Mouse (Mus musculus): ENCODE data around the gene Ndel1. TPM values are rescaled to one million over a fixed set of nuclear protein-coding genes. Genes with fewer than 3 reads are reported as not detected.
A peak's percentile ranks its signal among the peaks of the same experiment; 100 is the strongest.

Gene Ndel1
- polyA plus RNA-seq, 1 experiment from 2014 or later, result 110 TPM

DNA sequence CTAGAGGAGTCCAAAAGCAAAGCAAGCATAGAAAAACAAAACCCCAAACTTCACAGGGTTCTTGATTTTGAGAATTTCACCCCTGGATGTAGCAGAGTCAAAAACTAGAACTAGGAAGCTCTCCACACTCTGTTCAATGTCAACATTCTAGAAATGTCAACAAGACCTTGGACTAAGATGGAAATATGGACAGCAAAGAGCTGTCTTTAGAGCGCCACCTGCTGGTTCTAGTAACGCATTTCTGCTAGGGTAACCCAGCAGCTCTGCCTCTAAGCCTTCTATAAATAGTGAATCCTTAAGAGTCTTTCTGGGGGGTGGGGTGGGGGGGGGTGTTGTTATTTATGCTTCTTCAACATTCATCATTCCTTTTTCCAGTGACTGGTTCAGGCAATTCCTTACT is 3.2 kb upstream of the Ndel1 start:
- Histone ChIP-seq H3K4me3 (replicated peaks) (no peak overlapping the region), H3K9me3 (replicated peaks) (no peaks in the 10 kb centered on the region), H3K27ac (replicated peaks) (no peak overlapping the region), H3K9ac (no peak overlapping the region), H3K4me2 (replicated peaks) (no peak overlapping the region), H3K36me3 (no peaks in the 10 kb centered on the region), H3K4me1 (0 out of 2 replicates have a peak, but pooled peaks cover 3% of the 10 kb centered on the region), H3K27me3 (no peaks in the 10 kb centered on the region)
- no peak for ATAC-seq (ENCODE audit: insufficient number of reproducible peaks, low FRiP score, low TSS enrichment, low read depth)
- 0% methylated on average over 2 of the region's 2 CpGs for WGBS

DNA sequence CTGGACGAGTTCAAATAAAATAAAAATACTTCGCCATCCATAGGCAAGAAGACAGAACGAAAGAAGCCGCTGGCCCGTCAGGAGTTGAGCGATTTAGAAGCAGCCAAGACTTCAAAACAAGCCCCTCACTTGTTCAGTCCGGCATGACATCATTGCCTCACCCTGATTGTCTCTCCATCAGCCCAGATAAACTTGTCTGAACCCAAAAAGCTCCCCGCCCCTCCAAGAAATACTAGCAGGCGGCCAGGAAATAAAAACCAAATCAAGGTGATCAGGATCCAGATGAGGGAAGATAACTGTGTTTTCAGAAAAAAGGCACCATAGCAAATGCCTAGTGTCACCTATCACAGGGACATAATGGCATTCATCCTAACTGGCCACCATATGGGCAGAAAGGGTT is 381 bp downstream of the Ndel1 start:
- H3K4me2 ChIP-seq (replicated peaks), result no peak overlapping the region
- no peaks in the 10 kb centered on the region for H3K36me3 ChIP-seq
- ATAC-seq (ENCODE audit: insufficient number of reproducible peaks, low FRiP score, low TSS enrichment, low read depth), result no peak
- H3K4me3 ChIP-seq (replicated peaks), result no peak overlapping the region
- 0 out of 2 replicates have a peak, but pooled peaks cover 3% of the 10 kb centered on the region for H3K4me1 ChIP-seq
- no peak overlapping the region for H3K27ac ChIP-seq (replicated peaks)
- H3K27me3 ChIP-seq, result no peaks in the 10 kb centered on the region
- 78% methylated on average over 9 of the region's 9 CpGs for WGBS
- H3K9me3 ChIP-seq (replicated peaks), result no peaks in the 10 kb centered on the region
- no peak overlapping the region for H3K9ac ChIP-seq

DNA sequence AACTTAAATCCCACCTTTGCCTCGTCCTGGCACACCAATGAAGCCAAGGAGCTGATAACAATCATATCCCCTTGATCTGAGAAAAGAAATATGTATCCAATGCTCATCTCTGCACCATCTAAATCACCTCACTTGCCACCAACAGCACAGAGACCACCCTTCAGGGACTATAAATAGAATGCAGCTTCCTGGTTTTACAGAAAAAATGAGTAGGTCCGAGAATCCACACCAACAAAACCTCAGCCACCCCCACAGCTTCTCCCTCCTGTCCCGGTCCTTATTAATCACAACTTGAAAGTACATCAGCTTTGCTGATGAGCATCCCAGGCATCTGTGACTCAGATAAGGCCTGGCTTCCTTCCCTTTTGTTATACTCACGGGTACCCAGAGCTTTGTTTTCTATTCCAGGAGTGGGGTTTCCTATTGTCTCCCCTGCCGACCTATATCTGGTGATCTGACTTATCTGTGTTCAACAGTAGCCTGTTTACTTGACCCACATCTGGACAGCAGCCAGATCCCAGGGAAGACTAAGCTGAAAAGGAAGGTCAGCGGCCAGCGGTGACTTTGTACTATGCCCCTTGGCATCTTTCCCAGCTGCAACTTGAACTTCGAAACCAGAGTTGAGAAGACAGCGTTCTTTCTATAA is 7.0 kb downstream of the Ndel1 start:
- Histone ChIP-seq H3K4me1 (no peaks in the 10 kb centered on the region), H3K4me3 (replicated peaks) (no peak overlapping the region), H3K9me3 (replicated peaks) (no peaks in the 10 kb centered on the region), H3K27ac (replicated peaks) (no peak overlapping the region), H3K36me3 (no peaks in the 10 kb centered on the region), H3K4me2 (replicated peaks) (no peak overlapping the region), H3K9ac (no peak overlapping the region), H3K27me3 (no peaks in the 10 kb centered on the region)
- peak; percentile 65; the same call in 1 of the 2 replicates for ATAC-seq (ENCODE audit: insufficient number of reproducible peaks, low FRiP score, low TSS enrichment, low read depth)
- WGBS, result 52% methylated on average over 9 of the region's 9 CpGs

- WGBS, result 68% methylated on average over 4 of the region's 4 CpGs
- H3K27ac ChIP-seq (replicated peaks), result no peak overlapping the region
- no peaks in the 10 kb centered on the region for H3K36me3 ChIP-seq
- H3K4me3 ChIP-seq (replicated peaks), result no peak overlapping the region
- H3K9ac ChIP-seq, result no peak overlapping the region
- ATAC-seq (ENCODE audit: insufficient number of reproducible peaks, low FRiP score, low TSS enrichment, low read depth), result no peak
- no peak overlapping the region for H3K4me2 ChIP-seq (replicated peaks)
- H3K4me1 ChIP-seq, result no peaks in the 10 kb centered on the region
- H3K27me3 ChIP-seq, result no peaks in the 10 kb centered on the region
- no peaks in the 10 kb centered on the region for H3K9me3 ChIP-seq (replicated peaks)
Measured at GRCm38 (mm10) chr11:68863631-68864091, 8.0 kb downstream of the Ndel1 start.

- no peak overlapping the region for H3K4me3 ChIP-seq (replicated peaks)
- H3K4me2 ChIP-seq (replicated peaks), result no peak overlapping the region
- no peaks in the 10 kb centered on the region for H3K4me1 ChIP-seq
- H3K9me3 ChIP-seq (replicated peaks), result no peaks in the 10 kb centered on the region
- H3K36me3 ChIP-seq, result no peaks in the 10 kb centered on the region
- H3K9ac ChIP-seq, result no peak overlapping the region
- ATAC-seq (ENCODE audit: insufficient number of reproducible peaks, low FRiP score, low TSS enrichment, low read depth), result no peak
- WGBS, result 73% methylated on average over 2 of the region's 2 CpGs
- no peak overlapping the region for H3K27ac ChIP-seq (replicated peaks)
- H3K27me3 ChIP-seq, result no peaks in the 10 kb centered on the region
Measured at GRCm38 (mm10) chr11:68862260-68862659, 9.4 kb downstream of the Ndel1 start.

- no peak overlapping the region for H3K9ac ChIP-seq
- no peak overlapping the region for H3K27ac ChIP-seq (replicated peaks)
- ATAC-seq (ENCODE audit: insufficient number of reproducible peaks, low FRiP score, low TSS enrichment, low read depth), result no peak
- H3K4me1 ChIP-seq, result no peaks in the 10 kb centered on the region
- no peaks in the 10 kb centered on the region for H3K36me3 ChIP-seq
- no peak overlapping the region for H3K4me3 ChIP-seq (replicated peaks)
- no peak overlapping the region for H3K4me2 ChIP-seq (replicated peaks)
- no peaks in the 10 kb centered on the region for H3K9me3 ChIP-seq (replicated peaks)
- WGBS, result 71% methylated on average over 8 of the region's 8 CpGs
- H3K27me3 ChIP-seq, result no peaks in the 10 kb centered on the region
Measured at GRCm38 (mm10) chr11:68859943-68860593, 11.6 kb downstream of the Ndel1 start.

- Histone ChIP-seq H3K4me2 (replicated peaks) (no peak overlapping the region), H3K4me3 (replicated peaks) (no peak overlapping the region), H3K27me3 (no peaks in the 10 kb centered on the region), H3K9me3 (replicated peaks) (no peaks in the 10 kb centered on the region), H3K4me1 (peaks cover 10% of the 10 kb centered on the region), H3K36me3 (no peaks in the 10 kb centered on the region), H3K9ac (no peak overlapping the region), H3K27ac (replicated peaks) (no peak overlapping the region)
- no peak for ATAC-seq (ENCODE audit: insufficient number of reproducible peaks, low FRiP score, low TSS enrichment, low read depth)
- WGBS, result 91% methylated on average over 3 of the region's 3 CpGs
Measured at GRCm38 (mm10) chr11:68857329-68857728, 14.3 kb downstream of the Ndel1 start.

- WGBS, result 84% methylated on average over 3 of the region's 3 CpGs
- no peak for ATAC-seq (ENCODE audit: insufficient number of reproducible peaks, low FRiP score, low TSS enrichment, low read depth)
Measured at GRCm38 (mm10) chr11:68854621-68855020, 17.0 kb downstream of the Ndel1 start.

GRCm38 (mm10) chr11:68853611-68854401 is 17.9 kb downstream of the Ndel1 start:
- ATAC-seq (ENCODE audit: insufficient number of reproducible peaks, low FRiP score, low TSS enrichment, low read depth), result no peak
- Histone ChIP-seq H3K27ac (replicated peaks) (peak overlapping the region; percentile 100), H3K4me2 (replicated peaks) (peak overlapping the region; percentile 57), H3K36me3 (no peaks in the 10 kb centered on the region), H3K4me3 (replicated peaks) (peak overlapping the region; percentile 99), H3K27me3 (no peaks in the 10 kb centered on the region), H3K9ac (peak overlapping the region; percentile 39), H3K9me3 (replicated peaks) (no peaks in the 10 kb centered on the region), H3K4me1 (peaks cover 19% of the 10 kb centered on the region)
- WGBS, result 43% methylated on average over 14 of the region's 14 CpGs

More at GRCm38 (mm10) chr11:68854621-68855020, 17.0 kb downstream of the Ndel1 start:
- no peak overlapping the region for H3K9ac ChIP-seq
- no peak overlapping the region for H3K27ac ChIP-seq (replicated peaks)
- H3K36me3 ChIP-seq, result no peaks in the 10 kb centered on the region
- H3K4me2 ChIP-seq (replicated peaks), result no peak overlapping the region
- H3K9me3 ChIP-seq (replicated peaks), result no peaks in the 10 kb centered on the region
- H3K4me3 ChIP-seq (replicated peaks), result no peak overlapping the region
- H3K27me3 ChIP-seq, result no peaks in the 10 kb centered on the region
- peaks cover 19% of the 10 kb centered on the region for H3K4me1 ChIP-seq

DNA sequence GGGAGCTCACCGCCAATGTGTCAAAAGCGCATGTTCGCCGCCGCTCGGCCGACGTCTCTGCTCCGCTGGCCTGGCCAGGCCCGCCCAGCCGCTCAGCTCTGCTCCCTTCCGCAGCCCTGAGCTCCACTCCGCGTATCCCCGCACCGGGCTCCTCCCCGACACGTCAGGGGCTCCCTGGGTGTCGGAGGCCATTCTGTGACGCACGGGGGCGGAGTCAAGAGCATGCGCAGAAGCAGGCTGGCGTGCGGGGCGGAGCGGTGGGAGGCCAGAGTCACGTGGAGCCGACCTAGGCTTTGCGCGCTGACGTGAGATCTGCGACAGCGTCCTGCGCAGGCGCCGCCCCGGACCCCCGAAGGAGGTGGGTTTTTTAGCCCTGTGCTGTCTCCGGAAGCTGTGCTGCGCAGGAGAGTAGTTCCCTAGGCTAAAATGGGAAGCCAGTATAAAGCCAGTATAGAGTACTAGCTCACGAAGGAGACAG is 18.7 kb downstream of the Ndel1 start:
- Histone ChIP-seq H3K4me1 (peaks cover 19% of the 10 kb centered on the region), H3K36me3 (no peaks in the 10 kb centered on the region), H3K27me3 (no peaks in the 10 kb centered on the region), H3K9ac (peak overlapping the region; percentile 94), H3K4me3 (replicated peaks) (peak overlapping the region; percentile 99), H3K27ac (replicated peaks) (peak overlapping the region; percentile 100), H3K4me2 (replicated peaks) (peak overlapping the region; percentile 57), H3K9me3 (replicated peaks) (no peaks in the 10 kb centered on the region)
- peak; percentile 100 for ATAC-seq (ENCODE audit: insufficient number of reproducible peaks, low FRiP score, low TSS enrichment, low read depth)
- under 1% methylated on average over 42 of the region's 42 CpGs for WGBS

GRCm38 (mm10) chr11:68852486-68852901 is 19.2 kb downstream of the Ndel1 start:
- H3K4me2 ChIP-seq (replicated peaks), result peak overlapping the region; percentile 57
- peak overlapping the region; percentile 99 for H3K4me3 ChIP-seq (replicated peaks)
- H3K27ac ChIP-seq (replicated peaks), result peak overlapping the region; percentile 100
- H3K36me3 ChIP-seq, result no peaks in the 10 kb centered on the region
- H3K4me1 ChIP-seq, result peaks cover 19% of the 10 kb centered on the region
- no peaks in the 10 kb centered on the region for H3K9me3 ChIP-seq (replicated peaks)
- WGBS, result 0% methylated on average over 36 of the region's 36 CpGs
- peak overlapping the region; percentile 94 for H3K9ac ChIP-seq
- ATAC-seq (ENCODE audit: insufficient number of reproducible peaks, low FRiP score, low TSS enrichment, low read depth), result peak; percentile 65
- no peaks in the 10 kb centered on the region for H3K27me3 ChIP-seq
